Mouse (Mus musculus) liver, adult 2 months (tissue): ENCODE data around the gene Gm20388. TPM values are rescaled to one million over a fixed set of nuclear protein-coding genes. Genes with fewer than 3 reads are reported as not detected.

Experiments
- DNase-seq: peaks from one replicate; pipeline ENCODE4 v3.0.0-alpha.2; 2011; ENCODE audit warnings: low read depth, low spot score; ENCODE audit errors: extremely low read depth
- H3K27ac ChIP-seq: fragments of 200-500 bp; replicated peaks from 2 replicates; pipeline ENCODE4 v1.5.1; 2012; ENCODE audit warnings: low read depth, mild to moderate bottlenecking, control low read depth, inconsistent platforms, low read length; ENCODE audit not compliant: insufficient read depth
- H3K27me3 ChIP-seq: fragments of 200-500 bp; 2 replicates; pipeline ENCODE4 v1.6.1; 2012; ENCODE audit warnings: mild to moderate bottlenecking, moderate library complexity, low read length, inconsistent platforms; ENCODE audit not compliant: control insufficient read depth, insufficient read depth
- H3K36me3 ChIP-seq: fragments of 200-500 bp; 2 replicates; pipeline ENCODE4 v1.6.1; 2012; ENCODE audit warnings: low read length, inconsistent platforms; ENCODE audit not compliant: control insufficient read depth, insufficient read depth
- H3K4me1 ChIP-seq: fragments of 200-500 bp; 2 replicates; pipeline ENCODE4 v1.6.1; 2011; ENCODE audit warnings: low read length; ENCODE audit not compliant: control insufficient read depth, insufficient read depth
- H3K4me3 ChIP-seq: fragments of 200-500 bp; 2 replicates; pipeline ENCODE4 v1.5.1; 2011; ENCODE audit warnings: low read depth, mild to moderate bottlenecking, control low read depth, low read length, moderate library complexity; ENCODE audit not compliant: insufficient read depth
- H3K79me2 ChIP-seq: fragments of 200-500 bp; 2 replicates; pipeline ENCODE4 v1.6.1; 2012; ENCODE audit warnings: inconsistent platforms, mild to moderate bottlenecking, low read length, moderate library complexity; ENCODE audit not compliant: control insufficient read depth, insufficient read depth
- H3K9ac ChIP-seq: fragments of 200-500 bp; 2 replicates; pipeline ENCODE4 v1.6.1; 2012; ENCODE audit warnings: low read depth, mild to moderate bottlenecking, control low read depth, inconsistent platforms, low read length
- CTCF ChIP-seq: fragments of 200-500 bp; IDR thresholded peaks from 2 replicates; pipeline ENCODE4 v1.5.1; 2011; ENCODE audit warnings: low read depth, low read length, control low read depth
- POLR2A ChIP-seq: fragments of 200-500 bp; IDR thresholded peaks from 2 replicates; pipeline ENCODE4 v1.6.1; 2011; ENCODE audit warnings: low read length, control low read depth; ENCODE audit not compliant: insufficient read depth; ENCODE audit errors: extremely low read depth
- WGBS: fragments of 180-500 bp; shearing (Covaris S2); methylation state at CpG from one replicate; pipeline ENCODE4 v1.1.7; 2018; 5-methylcytosine and 5-hydroxymethylcytosine counted together
- polyA plus RNA-seq: library from polyadenylated mRNA; depleted of rRNA; stranded (reverse); fragments of >200 nt; gene quantifications from 2 replicates; pipeline ENCODE4 v1.2.3, GENCODE M21; 2012
- total RNA-seq: library from RNA; depleted of rRNA; stranded (reverse); fragments of >200 nt; gene quantifications from 2 replicates; pipeline ENCODE4 v1.2.3, GENCODE M21; 2014

Gene Gm20388
- total and polyA plus RNA-seq, 2 experiments = 6.4 to 19.9 TPM

GRCm38 (mm10) chr8:124321227-124321840 lies 4410.7 kb downstream of the Gm20388 start:
- H3K4me1 ChIP-seq = peaks cover 3% of the 10 kb centered on the region
- DNase-seq = no peak
- no peak overlapping the region for H3K4me3 ChIP-seq
- TF ChIP-seq POLR2A (no peak), CTCF (no peak)
- H3K9ac ChIP-seq = no peak overlapping the region
- WGBS = 91% methylated on average over 12 of the region's 12 CpGs
- no peaks in the 10 kb centered on the region for H3K27me3 ChIP-seq
- H3K79me2 ChIP-seq = no peaks in the 10 kb centered on the region
- no peak overlapping the region for H3K27ac ChIP-seq
- H3K36me3 ChIP-seq = peaks cover 6% of the 10 kb centered on the region; the same call in 1 of the 2 replicates

GRCm38 (mm10) chr8:124323356-124323755 lies 4412.7 kb downstream of the Gm20388 start:
- H3K4me3 ChIP-seq = no peak overlapping the region
- 95% methylated on average over 14 of the region's 14 CpGs for WGBS
- H3K27me3 ChIP-seq = no peaks in the 10 kb centered on the region
- TF ChIP-seq CTCF (no peak), POLR2A (no peak)
- DNase-seq = no peak
- H3K4me1 ChIP-seq = no peaks in the 10 kb centered on the region
- H3K27ac ChIP-seq = no peak overlapping the region
- H3K79me2 ChIP-seq = no peaks in the 10 kb centered on the region
- H3K36me3 ChIP-seq = peaks cover 6% of the 10 kb centered on the region
- no peak overlapping the region for H3K9ac ChIP-seq

- H3K36me3 ChIP-seq = peaks cover 13% of the 10 kb centered on the region
- H3K4me1 ChIP-seq = no peaks in the 10 kb centered on the region
- no peaks in the 10 kb centered on the region for H3K79me2 ChIP-seq
- WGBS = 72% methylated on average over 7 of the region's 7 CpGs
- no peaks in the 10 kb centered on the region for H3K27me3 ChIP-seq
- H3K4me3 ChIP-seq = no peak overlapping the region
- no peak overlapping the region for H3K9ac ChIP-seq
- TF ChIP-seq CTCF = no peak
- no peak for TF ChIP-seq POLR2A
- no peak overlapping the region for H3K27ac ChIP-seq
- no peak for DNase-seq
These were observed 4417.6 kb downstream of the Gm20388 start for GRCm38 (mm10) chr8:124328259-124328658.

- Histone ChIP-seq H3K27me3 (no peaks in the 10 kb centered on the region), H3K27ac (no peak overlapping the region), H3K36me3 (peaks cover 14% of the 10 kb centered on the region), H3K4me3 (no peak overlapping the region), H3K9ac (no peak overlapping the region), H3K4me1 (no peaks in the 10 kb centered on the region), H3K79me2 (no peaks in the 10 kb centered on the region)
- no peak for TF ChIP-seq POLR2A
- no peak for TF ChIP-seq CTCF
- DNase-seq = no peak
- 96% methylated on average over 10 of the region's 10 CpGs for WGBS
These were observed 4419.0 kb downstream of the Gm20388 start for GRCm38 (mm10) chr8:124329690-124330089.

- no peak for DNase-seq
- no peak overlapping the region for H3K4me3 ChIP-seq
- 98% methylated on average over 2 of the region's 3 CpGs for WGBS
- H3K27ac ChIP-seq = no peak overlapping the region
- no peaks in the 10 kb centered on the region for H3K27me3 ChIP-seq
- no peak for TF ChIP-seq POLR2A
- TF ChIP-seq CTCF = no peak
- no peaks in the 10 kb centered on the region for H3K79me2 ChIP-seq
- peaks cover 14% of the 10 kb centered on the region for H3K36me3 ChIP-seq
- H3K4me1 ChIP-seq = no peaks in the 10 kb centered on the region
- H3K9ac ChIP-seq = no peak overlapping the region
These were observed 4419.8 kb downstream of the Gm20388 start for GRCm38 (mm10) chr8:124330433-124330832.

- 94% methylated on average over 3 of the region's 3 CpGs for WGBS
These were observed 4420.5 kb downstream of the Gm20388 start for GRCm38 (mm10) chr8:124331094-124331493.

More at GRCm38 (mm10) chr8:124331094-124331493, 4420.5 kb downstream of the Gm20388 start:
- TF ChIP-seq CTCF = no peak
- no peak for TF ChIP-seq POLR2A
- Histone ChIP-seq H3K27ac (no peak overlapping the region), H3K79me2 (no peaks in the 10 kb centered on the region), H3K27me3 (no peaks in the 10 kb centered on the region), H3K4me1 (no peaks in the 10 kb centered on the region), H3K9ac (no peak overlapping the region), H3K36me3 (peaks cover 12% of the 10 kb centered on the region), H3K4me3 (no peak overlapping the region)
- DNase-seq = no peak
